Mouse (Mus musculus): ENCODE data around the gene Dlg2. TPM values are rescaled to one million over a fixed set of nuclear protein-coding genes. Genes with fewer than 3 reads are reported as not detected.

Dlg2 gene
- total and polyA plus RNA-seq, 2 experiments from 2014 or later: 26.3 to 169 TPM

DNA sequence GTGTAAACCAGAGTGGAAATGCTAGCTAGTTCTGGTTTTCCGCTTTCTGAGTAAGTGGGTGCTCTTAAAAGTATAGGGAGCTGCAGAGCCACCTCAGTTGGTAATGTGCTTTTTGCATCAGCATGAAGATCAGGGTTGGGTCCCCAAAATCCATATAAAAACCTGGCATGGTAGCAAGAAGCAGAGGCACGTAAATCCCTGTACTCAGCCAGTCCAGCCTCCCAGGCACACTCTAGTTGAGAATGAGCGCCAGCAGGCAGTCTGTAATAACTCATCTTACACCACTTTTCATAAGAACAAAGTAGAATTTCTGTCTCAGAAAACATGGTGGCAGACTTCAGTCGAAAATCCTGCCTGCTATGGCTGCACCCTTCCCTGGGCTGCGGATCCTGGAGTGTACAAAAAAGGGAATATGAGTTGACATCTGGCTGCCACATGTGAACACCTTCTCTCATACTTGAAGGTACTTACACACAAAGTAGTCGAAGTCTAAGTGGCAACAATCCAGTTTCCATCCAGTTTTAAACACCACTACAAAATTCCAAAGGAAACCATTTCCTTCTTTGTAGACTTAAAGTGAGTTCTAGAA is 1915.7 kb downstream of the Dlg2 start:
- Histone ChIP-seq H3K9me3 (ENCODE audit: low read length) (no peaks in the 10 kb centered on the region), H3K36me3 (ENCODE audit: insufficient read depth) (no peaks in the 10 kb centered on the region), H3K27ac (ENCODE audit: low read depth, low read length) (no peak overlapping the region), H3K9ac (no peak overlapping the region), H3K4me3 (ENCODE audit: low read depth, low read length) (no peak overlapping the region), H3K4me2 (ENCODE audit: low read depth) (no peak overlapping the region), H3K27me3 (ENCODE audit: insufficient read depth, low read length) (no peaks in the 10 kb centered on the region), H3K4me1 (ENCODE audit: insufficient read depth) (no peaks in the 10 kb centered on the region)
- ATAC-seq (no peak), DNase-seq (no peak)
- no peak for TF ChIP-seq CTCF (IDR thresholded peaks at IDR 0.05; ENCODE audit: low read depth)
- WGBS: 87% methylated on average over 6 of the region's 6 CpGs

DNA sequence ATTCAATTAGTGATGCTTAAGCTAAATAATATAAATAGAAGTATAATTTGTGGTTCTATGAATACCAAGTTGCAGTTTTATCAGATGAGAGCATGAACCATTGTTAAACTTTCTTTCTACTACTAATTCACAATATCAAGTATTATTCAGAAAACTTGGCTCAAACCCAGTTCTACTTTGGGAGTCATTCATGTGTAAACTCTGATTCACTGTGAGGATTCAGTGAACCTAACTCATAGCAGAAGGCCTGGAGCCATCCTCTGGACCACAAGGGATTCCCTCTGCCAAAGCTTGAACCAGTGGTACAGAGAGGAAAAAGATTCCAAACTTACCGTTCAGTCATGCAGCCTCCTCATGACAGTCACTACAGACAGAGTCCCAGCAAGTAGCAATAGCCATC is 1920.3 kb downstream of the Dlg2 start:
- Histone ChIP-seq H3K4me1 (ENCODE audit: insufficient read depth) (0 out of 2 replicates have a peak, but pooled peaks cover 5% of the 10 kb centered on the region), H3K27me3 (ENCODE audit: insufficient read depth, low read length) (no peaks in the 10 kb centered on the region), H3K4me3 (ENCODE audit: low read depth, low read length) (no peak overlapping the region), H3K36me3 (ENCODE audit: insufficient read depth) (no peaks in the 10 kb centered on the region), H3K27ac (ENCODE audit: low read depth, low read length) (no peak overlapping the region), H3K9me3 (ENCODE audit: low read length) (no peaks in the 10 kb centered on the region), H3K9ac (no peak overlapping the region), H3K4me2 (ENCODE audit: low read depth) (no peak overlapping the region)
- DNase-seq: no peak
- no peak for TF ChIP-seq CTCF (IDR thresholded peaks at IDR 0.05; ENCODE audit: low read depth)
- no peak for ATAC-seq
- 44% methylated on average over 1 of the region's 1 CpGs for WGBS

GRCm38 (mm10) chr7:92398841-92399240 is 1922.4 kb downstream of the Dlg2 start:
- WGBS: 69% methylated on average over 1 of the region's 1 CpGs
- H3K9me3 ChIP-seq (ENCODE audit: low read length): no peaks in the 10 kb centered on the region
- no peak overlapping the region for H3K9ac ChIP-seq
- H3K27ac ChIP-seq (ENCODE audit: low read depth, low read length): no peak overlapping the region
- no peaks in the 10 kb centered on the region for H3K36me3 ChIP-seq (ENCODE audit: insufficient read depth)
- no peak for TF ChIP-seq CTCF (IDR thresholded peaks at IDR 0.05; ENCODE audit: low read depth)
- no peak for DNase-seq
- ATAC-seq: no peak
- H3K4me1 ChIP-seq (ENCODE audit: insufficient read depth): 0 out of 2 replicates have a peak, but pooled peaks cover 5% of the 10 kb centered on the region
- H3K4me2 ChIP-seq (ENCODE audit: low read depth): no peak overlapping the region
- no peak overlapping the region for H3K4me3 ChIP-seq (ENCODE audit: low read depth, low read length)
- no peaks in the 10 kb centered on the region for H3K27me3 ChIP-seq (ENCODE audit: insufficient read depth, low read length)

- WGBS: 28% methylated on average over 1 of the region's 1 CpGs
- H3K9me3 ChIP-seq (ENCODE audit: low read length): no peaks in the 10 kb centered on the region
- no peak for DNase-seq
- H3K4me3 ChIP-seq (ENCODE audit: low read depth, low read length): no peak overlapping the region
- H3K27me3 ChIP-seq (ENCODE audit: insufficient read depth, low read length): no peaks in the 10 kb centered on the region
- H3K9ac ChIP-seq: no peak overlapping the region
- H3K4me2 ChIP-seq (ENCODE audit: low read depth): no peak overlapping the region
- H3K4me1 ChIP-seq (ENCODE audit: insufficient read depth): 0 out of 2 replicates have a peak, but pooled peaks cover 5% of the 10 kb centered on the region
- no peak overlapping the region for H3K27ac ChIP-seq (ENCODE audit: low read depth, low read length)
- ATAC-seq: peak; percentile 70; the same call in 1 of the 2 replicates
- no peaks in the 10 kb centered on the region for H3K36me3 ChIP-seq (ENCODE audit: insufficient read depth)
- TF ChIP-seq CTCF (IDR thresholded peaks at IDR 0.05; ENCODE audit: low read depth): no peak
Measured at GRCm38 (mm10) chr7:92400551-92400950, 1924.1 kb downstream of the Dlg2 start.

- Histone ChIP-seq H3K9me3 (ENCODE audit: low read length) (no peaks in the 10 kb centered on the region), H3K4me1 (ENCODE audit: insufficient read depth) (0 out of 2 replicates have a peak, but pooled peaks cover 5% of the 10 kb centered on the region), H3K36me3 (ENCODE audit: insufficient read depth) (no peaks in the 10 kb centered on the region), H3K4me3 (ENCODE audit: low read depth, low read length) (no peak overlapping the region), H3K27ac (ENCODE audit: low read depth, low read length) (peak overlapping the region; percentile 22; the same call in 1 of the 2 replicates), H3K4me2 (ENCODE audit: low read depth) (no peak overlapping the region), H3K27me3 (ENCODE audit: insufficient read depth, low read length) (no peaks in the 10 kb centered on the region), H3K9ac (no peak overlapping the region)
- 22% methylated on average over 4 of the region's 4 CpGs for WGBS
- no peak for TF ChIP-seq CTCF (IDR thresholded peaks at IDR 0.05; ENCODE audit: low read depth)
- ATAC-seq (peak; percentile 53), DNase-seq (peak; percentile 24)
Measured at GRCm38 (mm10) chr7:92401001-92401688, 1924.7 kb downstream of the Dlg2 start.

DNA sequence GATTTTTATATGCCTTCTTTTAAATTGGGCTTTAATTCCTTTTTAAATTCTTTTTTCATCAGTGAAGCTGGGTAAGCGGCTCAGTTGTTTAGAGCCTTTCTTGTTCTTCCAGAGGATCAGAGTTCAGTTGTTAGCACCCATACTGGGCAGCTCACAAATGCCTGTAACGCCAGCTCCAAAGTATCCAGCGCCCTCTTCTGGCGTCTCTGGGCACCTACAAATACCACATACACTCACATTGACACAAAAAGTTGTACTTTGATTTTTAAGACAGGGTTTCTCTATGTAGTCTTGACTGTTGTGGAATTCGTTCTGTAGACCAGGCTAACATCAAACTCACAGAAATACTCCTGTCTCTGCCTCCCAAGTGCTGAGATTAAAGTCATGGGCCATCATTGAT is 1932.0 kb downstream of the Dlg2 start:
- H3K4me2 ChIP-seq (ENCODE audit: low read depth): no peak overlapping the region
- no peaks in the 10 kb centered on the region for H3K9me3 ChIP-seq (ENCODE audit: low read length)
- no peak overlapping the region for H3K9ac ChIP-seq
- TF ChIP-seq CTCF (IDR thresholded peaks at IDR 0.05; ENCODE audit: low read depth): peak; percentile 17; the same call in 1 of the 2 replicates
- 64% methylated on average over 5 of the region's 5 CpGs for WGBS
- DNase-seq (no peak), ATAC-seq (no peak)
- H3K27me3 ChIP-seq (ENCODE audit: insufficient read depth, low read length): no peaks in the 10 kb centered on the region
- no peaks in the 10 kb centered on the region for H3K36me3 ChIP-seq (ENCODE audit: insufficient read depth)
- H3K4me3 ChIP-seq (ENCODE audit: low read depth, low read length): no peak overlapping the region
- H3K4me1 ChIP-seq (ENCODE audit: insufficient read depth): no peaks in the 10 kb centered on the region
- no peak overlapping the region for H3K27ac ChIP-seq (ENCODE audit: low read depth, low read length)

DNA sequence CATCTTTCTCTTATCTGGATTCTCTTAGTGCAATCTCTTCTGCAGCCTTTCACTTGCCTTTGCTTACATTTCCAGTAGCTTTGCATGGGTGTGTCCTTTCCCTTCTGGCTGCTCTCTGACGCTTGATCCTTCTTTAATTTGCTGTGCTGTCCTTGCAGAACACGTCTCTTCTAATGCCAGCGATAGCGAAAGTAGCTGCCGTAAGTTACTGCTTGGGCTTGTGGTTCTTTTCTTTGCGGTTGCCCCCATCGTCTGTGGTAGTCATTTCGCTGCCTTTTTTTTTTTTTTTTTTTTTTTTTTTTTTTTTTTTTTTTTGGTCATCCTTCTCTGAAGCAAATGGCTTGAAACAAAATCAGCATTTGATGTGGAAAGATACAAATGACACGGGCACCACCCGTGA is 1944.0 kb downstream of the Dlg2 start:
- ATAC-seq: no peak
- H3K4me2 ChIP-seq (ENCODE audit: low read depth): no peak overlapping the region
- no peak for DNase-seq

More for the DNA sequence above, 1944.0 kb downstream of the Dlg2 start:
- no peaks in the 10 kb centered on the region for H3K36me3 ChIP-seq (ENCODE audit: insufficient read depth)
- H3K27me3 ChIP-seq (ENCODE audit: insufficient read depth, low read length): no peaks in the 10 kb centered on the region
- no peak for TF ChIP-seq CTCF (IDR thresholded peaks at IDR 0.05; ENCODE audit: low read depth)
- no peaks in the 10 kb centered on the region for H3K4me1 ChIP-seq (ENCODE audit: insufficient read depth)
- no peak overlapping the region for H3K27ac ChIP-seq (ENCODE audit: low read depth, low read length)
- no peak overlapping the region for H3K9ac ChIP-seq
- H3K4me3 ChIP-seq (ENCODE audit: low read depth, low read length): no peak overlapping the region
- H3K9me3 ChIP-seq (ENCODE audit: low read length): no peaks in the 10 kb centered on the region
- WGBS: 84% methylated on average over 10 of the region's 10 CpGs
